Mouse (Mus musculus): ENCODE measurements at regions not wholly inside any gene's neighbourhood (a gene's known extent, or its start where the extent isn't known, plus 50 kb on each side); places are given as distances from the start of the nearest gene placed in this dataset.

DNA sequence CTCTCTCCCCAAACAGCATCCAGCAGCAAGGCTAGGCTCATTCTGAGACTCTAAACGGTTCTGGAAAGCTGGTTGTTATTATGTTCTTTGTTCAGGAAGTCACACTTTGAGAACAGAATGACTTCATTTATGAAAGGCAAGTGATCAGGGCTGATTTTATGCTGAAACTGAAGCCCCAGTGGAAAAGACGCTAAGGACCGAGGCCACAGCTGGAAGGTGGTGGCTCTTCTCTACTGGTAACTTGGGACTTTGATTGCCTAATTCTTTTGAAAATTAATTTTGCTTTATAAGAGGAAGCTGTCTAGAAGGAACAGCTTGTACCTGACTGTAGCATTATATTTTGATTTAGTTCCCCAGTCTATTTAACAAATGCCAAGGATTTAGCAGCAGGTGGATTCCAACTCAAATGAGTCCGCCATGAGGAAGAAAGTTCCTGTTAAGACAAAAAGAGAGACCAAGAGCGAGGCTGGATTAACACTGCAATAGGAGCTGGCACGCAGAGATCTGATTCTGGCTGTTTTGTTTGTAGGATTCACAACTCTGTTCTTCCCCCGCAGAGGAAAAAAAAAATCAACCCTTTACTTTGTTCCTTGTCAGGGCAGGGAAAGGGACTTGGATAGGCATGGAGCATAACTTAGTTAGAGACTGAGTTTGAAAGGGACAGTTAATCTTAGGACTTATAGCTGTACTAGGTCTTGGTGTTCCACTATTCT, 388.3 kb upstream of the Slc30a5 start:
- TF ChIP-seq GATA1 (IDR thresholded peaks at IDR 0.05; ENCODE audit: low read length) (no peak), TAL1 (IDR thresholded peaks at IDR 0.05; ENCODE audit: low read length) (no peak)
